Mouse (Mus musculus) 416B (cell line): ENCODE results near the gene Cdsn.

ENCODE experiments used
- DNase-seq: peaks from one replicate; pipeline ENCODE4 v3.0.0; 2011; ENCODE audit warnings: low read depth

Cdsn gene

DNA sequence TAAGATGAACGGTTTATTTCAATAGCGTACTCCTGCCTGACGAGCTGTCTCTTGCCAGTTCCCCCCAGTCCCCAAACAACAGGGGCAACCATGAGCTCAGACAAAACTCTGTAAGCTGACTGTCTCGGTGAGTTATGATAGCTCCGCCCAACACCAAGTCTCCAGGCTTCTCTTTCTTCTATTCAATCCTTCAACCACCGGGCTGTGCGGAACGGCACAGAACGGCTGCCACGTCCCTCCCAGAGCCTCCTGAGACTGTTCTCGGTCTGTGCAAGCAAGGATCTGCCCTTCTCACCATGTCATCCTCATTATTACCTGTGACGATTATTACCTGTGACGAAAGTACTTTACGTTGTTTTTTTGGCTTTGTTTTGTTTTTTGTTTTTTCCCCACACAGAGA, 18.9 kb downstream of the Cdsn start:
- DNase-seq: no peak

DNA sequence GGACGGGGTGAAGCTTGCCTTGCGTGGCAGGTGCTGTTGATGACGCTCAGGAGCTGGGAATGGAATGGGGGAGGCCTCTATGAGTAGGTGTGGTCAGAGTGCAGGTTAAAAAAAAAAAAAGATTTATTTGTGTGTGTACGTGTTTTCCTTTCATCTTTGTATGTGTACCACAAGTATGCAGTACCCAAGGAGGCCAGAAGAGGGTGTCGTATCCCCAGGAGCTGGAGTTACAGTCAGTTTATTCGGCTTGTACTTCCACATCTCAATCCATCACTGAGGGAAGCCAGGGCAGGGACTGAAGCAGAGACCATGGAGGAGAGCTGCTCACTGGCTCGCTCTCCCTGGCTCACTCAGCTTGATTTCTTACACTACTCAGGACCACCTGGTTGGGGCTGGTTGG, 19.5 kb downstream of the Cdsn start:
- no peak for DNase-seq

DNA sequence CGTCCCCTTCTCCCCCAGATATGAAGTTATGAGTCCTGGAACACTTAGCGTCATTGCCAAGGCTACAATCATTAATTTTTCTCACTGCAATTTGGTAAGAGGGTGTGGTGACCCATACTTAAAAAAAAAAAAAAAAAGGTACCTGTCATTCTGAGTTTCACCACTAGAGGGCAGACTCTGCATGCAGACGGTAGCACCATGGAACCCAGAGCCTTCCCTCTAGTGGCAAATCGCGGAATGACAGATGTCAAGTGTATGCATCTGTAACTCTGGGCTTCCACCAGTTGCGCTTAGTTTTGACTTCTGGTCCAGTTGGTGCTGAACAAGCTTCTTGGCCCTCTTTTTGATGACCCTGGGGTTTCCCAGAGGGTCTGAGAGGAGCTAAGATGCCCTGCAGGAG, 26.3 kb downstream of the Cdsn start:
- DNase-seq: peak; percentile 88

DNA sequence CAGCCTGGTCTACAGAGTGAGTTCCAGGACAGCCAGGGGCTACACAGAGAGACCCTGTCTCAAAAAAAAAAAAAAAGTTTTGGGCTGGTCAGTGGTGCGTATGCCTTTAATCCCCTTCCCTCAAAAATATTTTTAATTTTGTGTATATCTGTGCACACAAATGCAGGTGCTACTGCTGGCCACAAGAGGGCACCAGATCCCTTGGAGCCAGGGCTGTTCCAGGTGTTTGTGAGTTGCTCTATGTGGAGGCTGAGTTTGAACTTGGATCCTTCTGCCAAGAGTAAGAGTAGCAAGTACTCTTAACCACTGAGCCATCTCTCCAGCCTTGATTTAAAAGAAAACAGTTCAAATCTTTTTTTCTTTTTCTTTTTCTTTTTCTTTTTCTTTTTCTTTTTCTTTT, 31.0 kb downstream of the Cdsn start:
- DNase-seq: peak; percentile 63

DNA sequence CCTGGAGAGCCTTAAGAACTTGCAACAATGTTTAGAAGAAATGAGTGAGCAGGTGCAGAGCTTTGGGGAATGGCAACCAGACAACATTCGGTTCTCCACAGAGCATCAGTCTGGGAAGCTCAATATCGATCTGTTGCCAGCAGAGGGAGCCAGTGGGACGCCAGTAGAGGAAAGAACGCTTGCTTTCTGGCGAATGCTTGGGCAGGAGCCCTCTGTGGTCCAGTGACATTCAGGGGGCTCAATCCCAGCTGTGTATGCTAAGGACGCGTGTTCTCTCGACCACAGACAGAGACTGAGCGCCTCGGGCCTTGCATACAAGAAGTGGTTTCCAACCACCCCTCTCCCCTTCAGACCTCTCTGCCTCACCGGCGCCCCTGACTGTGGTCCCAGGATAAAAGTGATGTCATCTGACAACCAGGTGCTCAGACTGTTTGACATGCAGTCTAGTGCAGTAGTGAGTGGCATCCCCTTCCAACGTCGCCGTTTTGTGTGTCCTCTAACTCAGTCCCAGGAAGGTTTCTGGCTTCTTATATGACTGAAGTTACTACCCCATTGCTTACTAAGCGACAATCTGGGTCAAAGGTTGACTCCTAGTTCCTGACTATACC, 32.5 kb downstream of the Cdsn start:
- DNase-seq: peak; percentile 68

DNA sequence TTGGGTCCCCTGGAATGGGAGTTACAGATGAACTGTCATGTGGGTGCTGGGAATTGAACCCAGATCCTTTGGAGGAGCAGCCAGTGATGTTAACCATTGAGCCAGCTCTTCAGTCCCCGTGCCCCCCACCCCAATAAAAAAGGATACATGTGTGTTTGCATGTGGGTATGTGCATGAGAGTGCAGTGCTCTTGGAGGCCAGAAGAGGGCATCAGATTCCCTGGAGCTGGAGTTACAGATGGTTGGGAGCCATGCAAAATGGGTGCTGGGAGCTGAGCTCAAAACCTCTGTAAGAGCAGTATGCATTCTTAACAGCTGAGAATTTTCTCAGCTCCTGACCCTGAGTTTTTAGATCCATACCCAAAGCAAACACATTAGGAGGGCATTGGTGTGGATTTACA, 35.4 kb downstream of the Cdsn start:
- DNase-seq: no peak

DNA sequence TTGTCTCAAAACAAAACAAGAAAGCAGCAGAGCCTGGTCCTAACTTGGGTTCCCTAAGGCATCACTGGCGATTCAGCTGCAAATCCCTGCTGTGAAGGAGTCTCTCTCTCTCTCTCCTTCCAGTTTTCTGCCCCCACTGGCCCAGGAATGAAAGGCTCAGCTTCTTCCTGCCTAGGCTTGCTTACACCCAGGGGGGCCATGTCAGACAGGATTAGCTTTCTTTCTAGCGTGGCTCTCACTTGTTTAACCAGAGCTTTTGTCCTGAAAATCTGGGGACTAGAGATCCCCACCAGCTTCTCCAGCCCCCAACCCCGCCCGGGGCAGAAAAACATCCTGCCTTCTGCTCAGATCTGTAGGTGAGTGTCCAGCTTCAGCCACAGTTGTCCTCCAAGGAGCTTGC, 36.5 kb downstream of the Cdsn start:
- DNase-seq: no peak

DNA sequence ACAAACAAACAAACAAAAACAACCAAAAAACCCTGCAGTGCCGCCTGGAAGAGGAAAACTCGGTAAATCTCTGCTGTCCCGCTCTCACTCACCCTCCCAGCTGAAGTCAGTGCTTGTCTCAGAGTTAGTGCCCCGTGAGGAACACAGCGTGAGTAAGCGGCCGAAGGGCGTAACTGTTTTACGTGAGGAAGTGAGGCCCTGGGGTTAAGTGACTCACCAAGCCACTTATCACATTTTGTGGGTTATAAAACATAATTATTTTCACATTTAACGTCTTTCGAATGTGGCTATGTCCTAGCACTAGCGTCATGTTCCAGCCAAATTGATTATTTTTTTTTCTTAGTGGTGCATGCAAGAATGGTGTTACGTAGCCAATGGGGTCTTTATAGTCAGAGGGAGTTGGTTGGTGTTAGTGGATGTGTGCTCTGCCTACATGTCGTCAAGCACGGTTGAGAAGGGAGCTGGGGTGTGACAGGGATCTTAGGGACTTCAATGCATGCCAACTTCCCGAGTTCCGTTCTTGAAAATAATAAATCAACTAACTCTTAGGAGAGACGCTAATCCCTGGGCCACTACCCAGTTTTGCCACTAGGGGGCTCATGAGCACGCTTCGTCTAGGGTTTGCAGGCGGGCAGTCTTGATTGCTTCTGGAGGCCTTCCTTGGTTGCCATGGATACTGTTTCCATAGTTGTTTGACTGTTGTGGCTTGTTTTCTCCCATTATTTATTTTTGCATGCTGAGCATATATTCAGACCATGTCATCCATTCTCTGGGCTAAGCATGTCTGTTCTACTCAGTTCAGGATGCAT, 38.7 kb downstream of the Cdsn start:
- DNase-seq: peak; percentile 92

DNA sequence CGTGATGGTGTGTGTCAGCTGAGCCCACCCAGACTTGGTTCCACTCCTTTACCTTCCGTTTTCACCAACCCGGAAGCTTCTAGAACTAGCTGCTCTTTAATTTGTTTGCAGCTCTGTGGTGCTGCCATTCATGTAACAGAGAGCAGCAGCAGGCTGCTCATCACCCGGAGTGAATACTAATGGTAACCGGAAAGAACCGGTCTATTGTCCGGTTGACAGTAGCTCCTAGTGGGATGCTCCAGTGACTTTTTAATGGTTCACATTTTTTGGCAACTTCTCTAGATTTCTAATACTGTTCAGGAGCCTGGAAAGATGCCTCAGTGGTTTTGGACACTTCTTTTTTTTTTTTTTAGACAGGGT, 39.3 kb downstream of the Cdsn start:
- DNase-seq: no peak

DNA sequence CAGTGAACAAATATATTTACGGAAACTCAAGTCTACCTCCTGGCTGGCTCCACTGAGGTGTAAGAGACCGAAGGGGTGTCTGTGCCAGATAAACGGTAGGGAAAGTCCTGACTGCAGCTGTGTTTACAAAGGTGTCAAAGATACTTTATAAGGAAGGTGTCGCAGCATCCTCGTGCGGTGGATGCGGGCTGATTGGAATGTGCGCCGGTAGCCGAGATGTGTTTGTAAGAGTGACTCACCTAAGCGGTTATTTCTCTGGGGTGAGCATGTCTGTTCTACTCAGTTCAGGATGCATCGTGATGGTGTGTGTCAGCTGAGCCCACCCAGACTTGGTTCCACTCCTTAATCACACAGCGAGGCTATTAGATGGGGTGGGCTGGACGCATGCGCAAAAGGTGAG, 39.8 kb downstream of the Cdsn start:
- no peak for DNase-seq

DNA sequence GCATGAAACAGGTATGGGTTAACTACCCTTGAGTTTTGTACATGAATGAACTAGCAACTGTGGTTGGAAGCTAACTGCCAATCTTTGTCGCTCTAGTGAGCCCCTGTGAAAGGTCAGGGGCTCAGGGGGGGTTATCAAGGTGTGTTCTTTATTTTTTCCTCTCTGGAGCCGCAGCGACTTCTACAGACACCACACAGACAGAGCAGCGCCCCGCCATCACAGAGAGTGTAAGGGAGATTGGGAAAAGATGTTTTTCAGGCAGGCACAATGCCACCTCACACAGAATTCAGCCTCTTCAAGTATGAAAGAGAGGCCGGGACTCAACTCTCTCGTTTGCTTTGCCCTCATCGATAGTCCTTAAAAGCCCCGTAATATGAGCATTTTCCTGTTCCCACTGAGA, 40.2 kb downstream of the Cdsn start:
- no peak for DNase-seq

DNA sequence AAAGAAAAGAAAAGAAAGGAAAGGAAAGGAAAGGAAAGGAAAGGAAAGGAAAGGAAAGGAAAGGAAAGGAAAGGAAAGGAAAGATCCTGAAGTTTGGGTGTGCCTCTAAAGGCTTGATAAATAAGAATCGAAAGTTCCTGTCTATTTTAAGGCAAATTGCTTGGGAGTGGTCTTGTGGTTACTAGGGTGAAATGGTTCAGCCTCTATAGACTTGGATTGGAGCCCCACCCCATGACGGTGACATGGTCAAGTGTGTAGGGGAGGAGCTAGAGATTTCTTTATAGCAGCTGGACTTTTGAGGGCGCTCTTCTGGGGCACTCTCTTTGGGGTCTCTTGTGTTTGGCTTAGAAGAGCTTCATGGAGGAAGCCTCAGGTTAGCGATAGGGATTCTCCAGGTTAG, 41.9 kb downstream of the Cdsn start:
- no peak for DNase-seq

DNA sequence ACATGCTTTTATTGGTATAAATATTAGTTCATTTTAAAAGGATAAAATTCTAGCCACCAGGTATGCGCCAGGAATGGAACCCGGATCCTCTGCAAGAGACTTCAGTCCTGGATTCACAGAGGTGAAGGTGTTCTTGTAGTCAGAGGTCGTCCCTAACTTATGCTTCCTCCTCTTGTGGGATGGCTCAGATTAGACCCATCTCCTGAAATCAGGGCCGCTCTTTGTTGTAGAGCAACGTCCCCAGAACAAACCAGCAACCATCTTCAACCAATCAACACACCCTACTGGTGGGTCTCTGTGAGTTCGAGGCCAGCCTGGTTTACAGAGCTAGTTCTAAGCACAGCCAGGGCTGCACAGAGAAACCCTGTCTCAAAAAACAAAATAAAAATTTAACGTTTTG, 42.5 kb downstream of the Cdsn start:
- no peak for DNase-seq

DNA sequence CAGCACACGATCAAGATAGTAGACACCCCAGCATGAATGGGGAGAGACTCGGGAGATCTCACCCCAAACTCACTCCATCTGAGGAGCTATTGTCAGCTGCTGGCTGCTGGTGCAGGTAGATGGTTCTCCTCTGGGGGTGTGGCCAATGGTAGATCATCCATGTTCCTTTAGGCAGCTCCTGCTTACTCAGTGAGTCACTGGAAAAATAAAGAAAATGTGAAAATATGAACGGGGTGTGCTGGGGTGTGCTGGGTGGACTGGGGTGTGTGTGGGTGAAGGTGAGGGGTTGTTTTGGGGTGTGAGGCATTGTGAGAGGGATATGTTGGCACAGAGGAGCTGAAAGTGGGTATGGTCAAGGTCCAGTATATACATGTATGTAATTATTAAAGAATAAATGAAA, 45.5 kb downstream of the Cdsn start:
- DNase-seq: no peak

DNA sequence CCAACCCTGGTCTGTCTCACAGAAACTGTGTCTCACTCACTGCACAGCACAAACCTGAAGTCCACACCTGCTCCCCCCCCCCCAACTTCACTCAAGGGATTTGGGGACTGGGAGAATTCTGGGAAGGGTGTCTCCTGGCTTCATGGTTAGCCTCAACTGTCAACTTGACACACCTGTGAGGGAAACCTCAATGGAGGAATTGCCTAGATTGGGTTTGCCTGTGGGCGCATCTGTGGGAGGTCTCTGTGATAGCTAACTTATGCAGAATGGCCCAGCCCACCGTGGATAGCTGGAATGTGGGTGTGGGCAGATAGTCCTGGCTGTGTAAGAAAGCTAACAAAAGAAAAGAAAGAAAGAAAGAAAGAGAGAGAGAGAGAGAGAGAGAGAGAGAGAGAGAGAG, 49.3 kb downstream of the Cdsn start, which contains the start of gene Sfta2:
Sfta2 (plus strand) TSS at position 301 of the 400 bp plus-strand sequence.
- no peak for DNase-seq

DNA sequence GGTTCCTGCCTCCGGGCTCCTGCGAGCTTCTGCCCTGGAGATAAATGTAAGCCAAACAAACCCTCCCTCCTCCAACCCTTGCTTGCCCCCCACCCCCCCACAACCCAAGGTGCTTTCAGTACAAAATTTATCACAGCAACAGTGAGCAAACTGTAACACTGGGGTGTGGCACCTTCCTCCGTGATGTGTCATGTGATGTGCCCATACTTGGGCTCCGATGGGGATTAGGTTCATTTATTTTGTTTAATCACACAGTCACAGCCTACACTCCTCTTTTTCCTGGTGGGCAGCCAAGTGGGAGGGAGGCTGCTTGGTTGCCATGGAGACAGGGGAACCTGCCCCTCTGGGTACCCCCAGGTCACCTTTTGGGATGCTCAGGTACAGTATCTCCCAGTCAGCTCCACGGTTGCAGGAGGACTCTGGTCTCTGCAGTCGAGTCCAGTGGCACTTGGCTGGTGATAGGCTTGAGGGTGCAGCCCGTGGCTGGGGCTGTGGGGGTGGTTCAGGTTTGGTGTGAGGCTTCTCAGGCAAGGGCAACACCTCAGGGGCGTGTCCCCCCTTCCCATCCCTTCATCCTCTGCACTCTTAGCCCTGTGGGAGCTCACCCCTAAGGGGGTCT, 49.9 kb downstream of the Cdsn start:
- DNase-seq: no peak
